Mouse (Mus musculus) erythroid progenitor cell, adult 5-6 weeks (primary cell): ENCODE measurements around the gene Obscn. TPM values are rescaled to one million over a fixed set of nuclear protein-coding genes. Genes with fewer than 3 reads are reported as not detected.
"Not testable (repeated sequence)": the region's sequence is repeated elsewhere in the genome, so short reads cannot be mapped to it uniquely, and the experiment has no call there.

Experiments
- ATAC-seq: replicated peaks from 2 replicates; pipeline ENCODE4 v1.8.0; 2016; ENCODE audit warnings: moderate number of reproducible peaks, mild to moderate bottlenecking, moderate TSS enrichment, inconsistent platforms; ENCODE audit not compliant: poor library complexity, low FRiP score, severe bottlenecking
- total RNA-seq, 2 experiments: library from RNA; stranded (forward) in 1 of 2; stranded (reverse) in 1 of 2; fragments of 150-400 nt in 1 of 2; fragments of 186-747, 209-891 nt in 1 of 2; gene quantifications; 2 replicates each; pipeline versions ENCODE4 v1.2.3 to v1.2.4; 2015 to 2017; ENCODE audit warnings: low replicate concordance in 2 of 2

The Obscn gene
- total RNA-seq, 2 experiments from 2014 or later: 0.42 to 2.3 TPM

DNA sequence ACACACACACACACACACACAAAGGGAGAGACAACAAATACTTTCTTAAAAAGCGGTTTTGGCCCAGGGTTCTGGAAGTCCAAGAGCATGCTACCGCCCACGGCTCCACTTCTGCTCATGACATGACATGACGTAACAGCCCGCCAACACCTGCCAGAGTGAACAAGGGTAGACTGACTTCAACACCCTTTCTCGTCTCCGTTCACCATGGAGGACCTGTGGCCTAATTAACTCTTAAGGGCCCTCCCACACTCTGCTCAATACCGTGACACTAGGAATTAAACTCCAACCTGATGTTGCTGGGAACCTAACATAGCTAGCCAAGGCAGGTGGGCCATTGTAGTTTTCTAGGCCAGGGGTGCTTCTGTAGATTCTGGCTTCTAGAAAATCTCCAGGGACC, 167.2 kb downstream of the Obscn start:
- ATAC-seq: no peak

- ATAC-seq: no peak
These were observed 167.7 kb downstream of the Obscn start for GRCm38 (mm10) chr11:58968551-58968950.

- ATAC-seq: peak; percentile 61; the same call in 1 of the 2 replicates
These were observed 168.9 kb downstream of the Obscn start for GRCm38 (mm10) chr11:58967346-58967745.

- ATAC-seq: no peak
These were observed 171.0 kb downstream of the Obscn start for GRCm38 (mm10) chr11:58965001-58965760.

- no peak for ATAC-seq
These were observed 172.0 kb downstream of the Obscn start for GRCm38 (mm10) chr11:58964216-58964615.

GRCm38 (mm10) chr11:58963543-58963942, 172.7 kb downstream of the Obscn start:
- ATAC-seq: no peak

DNA sequence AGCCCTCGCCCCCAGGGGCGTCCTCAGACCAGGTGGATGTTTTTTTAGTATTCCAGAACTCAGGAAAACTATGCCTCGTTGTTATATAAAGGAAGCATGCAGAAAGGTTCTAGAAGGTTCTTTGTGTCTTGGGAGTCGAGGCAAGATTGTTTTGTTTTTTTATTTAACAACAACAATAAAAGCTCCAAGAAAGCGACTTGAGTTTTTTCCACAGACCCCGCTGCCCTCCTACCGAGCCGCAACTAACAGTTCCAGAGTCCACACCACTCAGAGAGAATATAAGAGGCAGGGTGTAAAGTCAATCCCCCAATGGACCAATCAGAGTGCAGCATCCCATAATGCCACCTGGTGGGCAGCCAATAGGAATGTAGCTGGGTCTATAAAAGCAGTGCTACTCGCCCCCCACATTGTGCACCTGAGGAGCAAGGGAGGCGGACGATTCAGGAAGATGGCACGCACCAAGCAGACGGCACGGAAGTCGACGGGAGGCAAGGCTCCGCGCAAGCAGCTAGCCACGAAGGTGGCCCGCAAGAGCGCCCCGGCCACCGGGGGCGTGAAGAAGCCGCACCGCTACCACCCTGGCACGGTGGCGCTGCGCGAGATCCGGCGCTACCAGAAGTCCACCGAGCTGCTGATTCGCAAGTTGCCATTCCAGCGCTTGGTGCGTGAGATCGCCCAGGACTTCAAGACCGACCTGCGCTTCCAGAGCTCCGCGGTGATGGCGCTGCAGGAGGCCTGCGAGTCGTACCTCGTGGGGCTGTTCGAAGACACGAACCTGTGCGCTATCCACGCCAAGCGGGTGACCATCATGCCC, 174.6 kb downstream of the Obscn start:
- no peak for ATAC-seq

DNA sequence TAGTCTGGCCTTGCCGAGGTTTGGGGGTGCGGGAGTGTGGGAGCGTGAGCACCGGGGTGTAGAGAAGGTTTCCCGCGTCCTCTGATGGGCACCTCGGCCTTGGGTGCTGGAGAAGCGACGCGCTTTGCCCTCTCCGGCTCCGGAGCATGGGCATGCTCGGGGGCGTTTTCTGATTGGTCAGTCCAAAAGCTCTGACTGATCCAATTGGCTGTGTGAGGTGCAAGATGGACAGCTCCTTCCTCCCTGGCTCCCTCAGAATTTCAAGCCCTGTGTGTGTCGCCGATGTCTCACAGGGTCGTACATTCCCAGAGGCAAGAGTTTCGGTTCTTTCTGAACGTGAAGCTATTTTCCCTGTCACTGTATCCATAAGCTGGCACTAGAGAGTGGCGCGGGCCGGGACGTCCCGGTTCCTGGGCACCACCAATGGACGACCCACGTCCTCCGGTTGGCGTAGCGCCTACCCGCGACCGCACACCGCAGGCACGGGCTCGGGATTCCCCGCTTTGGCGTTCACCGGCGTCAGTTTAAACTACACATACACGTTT, 176.2 kb downstream of the Obscn start:
- peak; percentile 76 for ATAC-seq

- no peak for ATAC-seq
These were observed 176.9 kb downstream of the Obscn start for GRCm38 (mm10) chr11:58959186-58959825.

GRCm38 (mm10) chr11:58958536-58958935, 177.7 kb downstream of the Obscn start:
- no peak for ATAC-seq

DNA sequence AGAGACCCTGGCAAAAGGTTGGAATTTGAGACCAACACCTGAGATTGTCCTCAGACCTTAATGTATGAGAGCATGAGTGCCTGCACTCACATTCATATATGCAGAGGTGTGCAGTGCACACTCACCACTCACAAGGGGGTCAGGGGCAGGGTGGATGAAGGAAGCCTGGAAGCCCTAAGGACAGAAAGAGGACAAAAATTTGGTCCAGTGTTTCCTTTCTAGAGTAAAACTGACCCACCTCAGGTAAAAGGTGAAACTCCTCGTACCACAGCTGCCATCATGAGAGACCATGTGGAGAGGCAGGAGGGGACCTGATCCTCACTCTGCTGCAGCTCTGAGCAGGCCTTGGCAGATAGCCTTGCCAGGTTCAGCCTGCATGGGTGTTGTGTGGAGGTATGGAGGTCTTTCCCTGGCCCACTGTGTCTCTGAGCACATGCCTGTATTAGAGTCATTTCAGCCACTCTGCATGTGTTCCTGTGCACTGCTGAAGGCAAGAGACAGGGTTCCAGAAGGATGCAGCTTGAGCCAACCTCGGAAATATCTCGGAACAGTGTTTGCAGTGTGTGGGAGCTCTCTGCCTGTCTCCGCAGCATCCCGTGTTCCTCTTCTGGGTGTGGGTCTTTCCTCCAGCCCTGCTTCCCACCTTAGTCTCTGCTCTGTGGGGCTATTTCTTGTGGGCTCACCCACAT, 178.8 kb downstream of the Obscn start:
- ATAC-seq: no peak

GRCm38 (mm10) chr11:58955868-58956257, 180.3 kb downstream of the Obscn start:
- no peak for ATAC-seq

DNA sequence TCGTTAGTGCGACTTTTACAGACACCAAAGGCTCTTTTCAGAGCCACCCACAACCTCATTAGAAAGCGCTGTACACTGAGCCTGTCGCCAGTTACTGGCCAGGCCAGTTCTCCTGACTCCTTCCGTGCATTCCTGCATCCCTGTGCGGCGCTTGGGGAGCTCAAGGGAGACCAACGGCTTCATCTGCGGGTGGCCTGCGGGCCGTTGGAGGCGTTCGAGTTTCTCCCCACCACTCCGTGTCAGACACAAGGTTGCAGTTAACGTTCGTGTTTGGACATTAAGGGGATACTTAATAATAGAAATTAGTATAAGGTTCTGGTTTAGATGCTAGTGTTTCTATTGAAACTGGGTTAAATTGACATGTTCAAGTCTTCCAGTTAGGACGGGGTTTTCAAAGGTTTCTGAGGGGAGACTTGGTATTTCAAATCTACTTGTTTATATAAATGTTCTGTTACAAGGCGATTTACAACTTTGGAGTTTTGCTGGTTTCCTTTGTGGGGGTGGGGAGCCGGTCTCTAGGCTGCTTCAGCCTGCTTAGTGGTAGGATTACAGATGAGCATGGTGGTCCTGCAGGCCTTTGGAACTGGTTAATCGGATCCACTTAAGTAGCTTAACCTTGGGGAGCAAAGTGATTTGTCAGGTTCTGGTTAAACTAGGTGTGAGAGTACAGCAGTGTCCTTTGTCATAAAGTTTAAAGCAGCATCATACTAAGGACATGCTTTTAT, 180.9 kb downstream of the Obscn start:
- ATAC-seq: peak; percentile 3; the same call in 1 of the 2 replicates

DNA sequence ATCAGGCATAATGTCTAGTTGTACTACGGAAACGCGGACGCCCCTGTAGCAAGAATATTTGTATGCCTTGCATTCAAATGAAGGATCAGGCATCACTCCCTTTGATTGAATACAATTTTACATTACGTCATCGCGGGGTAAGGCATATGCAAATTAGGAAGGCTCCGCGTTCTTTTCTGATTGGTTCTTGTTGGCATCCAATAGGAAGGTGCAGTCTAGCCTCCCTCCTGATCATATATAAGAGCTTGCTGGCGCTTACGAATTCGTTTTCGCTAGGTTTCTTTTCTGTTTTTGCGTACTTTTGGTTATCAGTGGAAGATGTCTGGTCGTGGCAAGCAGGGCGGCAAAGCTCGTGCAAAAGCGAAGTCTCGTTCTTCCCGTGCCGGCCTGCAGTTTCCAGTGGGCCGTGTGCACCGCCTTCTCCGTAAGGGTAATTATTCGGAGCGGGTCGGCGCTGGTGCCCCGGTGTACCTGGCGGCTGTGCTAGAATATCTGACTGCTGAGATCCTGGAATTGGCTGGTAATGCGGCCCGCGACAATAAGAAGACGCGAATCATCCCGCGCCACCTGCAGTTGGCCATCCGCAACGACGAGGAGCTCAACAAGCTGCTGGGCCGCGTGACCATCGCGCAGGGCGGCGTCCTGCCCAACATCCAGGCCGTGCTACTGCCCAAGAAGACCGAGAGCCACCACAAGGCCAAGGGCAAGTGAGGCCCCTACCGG, 181.6 kb downstream of the Obscn start, which contains the start of the genes Hist3h2a and Trim17:
Hist3h2a (plus strand) TSS at position 266 of the 723 bp plus-strand sequence.
Trim17 (plus strand) TSS at position 266 of the 723 bp plus-strand sequence.
- peak; percentile 72 for ATAC-seq

DNA sequence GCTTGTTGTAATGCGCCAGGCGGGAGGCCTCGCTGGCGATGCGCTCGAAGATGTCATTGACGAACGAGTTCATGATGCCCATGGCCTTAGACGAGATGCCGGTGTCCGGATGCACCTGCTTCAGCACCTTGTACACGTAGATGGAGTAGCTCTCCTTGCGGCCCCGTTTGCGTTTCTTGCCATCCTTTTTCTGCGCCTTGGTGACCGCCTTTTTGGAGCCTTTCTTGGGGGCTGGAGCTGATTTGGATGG, 182.1 kb downstream of the Obscn start:
- ATAC-seq: not testable (repeated sequence)

DNA sequence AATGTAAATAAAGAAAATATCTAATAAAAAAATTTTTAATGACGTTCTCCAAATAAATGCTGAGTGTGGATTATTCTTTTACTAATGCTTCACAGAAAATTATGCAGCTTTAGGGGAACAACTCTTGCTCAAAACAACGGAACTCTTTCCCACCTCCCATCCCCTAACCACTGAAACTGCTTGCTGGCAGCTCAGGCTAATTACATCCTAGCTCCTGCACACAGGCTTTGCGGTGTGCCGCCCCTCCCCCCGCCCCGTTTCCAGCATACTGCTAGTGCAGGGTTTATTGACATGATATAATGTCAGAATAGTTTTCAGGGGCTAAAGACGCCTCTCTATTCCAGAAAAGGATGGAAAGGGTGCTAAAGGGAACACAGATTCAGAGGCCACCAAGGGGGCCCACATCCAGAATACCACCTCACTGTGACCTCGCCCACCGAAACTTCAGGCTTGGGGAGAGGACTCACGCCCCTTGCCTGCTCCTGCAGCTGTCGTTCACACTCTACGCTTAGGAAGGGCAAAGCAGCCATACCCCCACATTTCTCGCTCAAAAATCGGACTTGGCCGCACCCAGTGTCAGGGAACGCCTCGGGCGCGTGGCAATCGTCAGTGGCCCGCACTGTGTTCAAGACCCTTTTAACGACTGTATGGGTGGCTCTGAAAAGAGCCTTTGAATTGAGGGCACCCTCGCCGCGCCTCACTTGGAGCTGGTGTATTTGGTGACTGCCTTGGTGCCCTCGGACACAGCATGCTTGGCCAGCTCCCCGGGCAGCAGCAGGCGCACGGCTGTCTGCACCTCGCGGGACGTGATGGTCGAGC, 182.6 kb downstream of the Obscn start:
- peak; percentile 16 for ATAC-seq

DNA sequence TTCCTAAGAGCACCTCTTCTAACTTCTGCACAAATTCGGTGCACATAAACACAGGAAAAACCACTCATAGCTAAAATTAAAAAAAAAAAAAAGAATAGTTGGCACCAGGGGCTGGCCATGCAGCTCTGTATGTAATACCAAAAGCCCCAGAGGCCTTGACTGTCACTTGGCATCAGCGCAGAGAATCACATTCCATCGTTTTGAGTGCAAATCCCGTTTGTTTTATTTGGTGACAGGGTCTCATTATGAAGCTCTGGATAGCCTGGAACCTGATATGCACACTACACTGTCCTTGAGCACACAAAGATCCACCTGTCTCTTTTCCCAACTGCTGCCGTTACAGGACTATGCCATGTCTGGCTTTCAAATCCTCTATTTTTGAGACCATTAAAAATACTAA, 185.0 kb downstream of the Obscn start:
- no peak for ATAC-seq
